Mouse (Mus musculus) forebrain, embryonic 14.5 days (tissue): Measurements from ENCODE around the gene Lrrc10b. TPM values are rescaled to one million over a fixed set of nuclear protein-coding genes. Genes with fewer than 3 reads are reported as not detected.

Experiments
- ATAC-seq: fragments of 200-750 bp; cut with Nextera tagmentation; 2 replicates; pipeline ENCODE4 v1.8.0; 2017; ENCODE audit warnings: mild to moderate bottlenecking, moderate library complexity
- DNase-seq: peaks from one replicate; pipeline ENCODE4 v3.0.0-alpha.2; 2015; ENCODE audit warnings: low spot score
- H3K27ac ChIP-seq: fragments of 300-500 bp; sonication (generic); 2 replicates; pipeline ENCODE4 v1.5.1; 2014; ENCODE audit warnings: low read depth, mild to moderate bottlenecking, control low read depth, low read length, moderate library complexity
- H3K27me3 ChIP-seq: fragments of 300-500 bp; sonication (generic); replicated peaks from 2 replicates; pipeline ENCODE4 v1.6.1; 2014; ENCODE audit warnings: low read length, control low read depth, mixed read lengths; ENCODE audit not compliant: control insufficient read depth, insufficient read depth
- H3K36me3 ChIP-seq: fragments of 300-500 bp; sonication (generic); 2 replicates; pipeline ENCODE4 v1.6.1; 2014; ENCODE audit warnings: low read length, control low read depth; ENCODE audit not compliant: control insufficient read depth, insufficient read depth
- H3K4me1 ChIP-seq: fragments of 300-500 bp; sonication (generic); 2 replicates; pipeline ENCODE4 v1.6.1; 2014; ENCODE audit warnings: antibody characterized with exemption, low read length, control low read depth; ENCODE audit not compliant: control insufficient read depth, insufficient read depth
- H3K4me2 ChIP-seq: fragments of 300-500 bp; sonication (generic); 2 replicates; pipeline ENCODE4 v1.6.1; 2014; ENCODE audit warnings: mild to moderate bottlenecking, control low read depth, low read length
- H3K4me3 ChIP-seq: fragments of 300-500 bp; sonication (generic); 2 replicates; pipeline ENCODE4 v1.5.1; 2014; ENCODE audit warnings: low read depth, low read length, control low read depth
- H3K9ac ChIP-seq: fragments of 300-500 bp; sonication (generic); 2 replicates; pipeline ENCODE4 v1.6.1; 2014; ENCODE audit warnings: mild to moderate bottlenecking, low read length, control low read depth, moderate library complexity
- H3K9me3 ChIP-seq: fragments of 300-500 bp; sonication (generic); replicated peaks from 2 replicates; pipeline ENCODE4 v1.6.1; 2016; ENCODE audit warnings: low read length, control low read depth, mixed read lengths; ENCODE audit not compliant: control insufficient read depth
- WGBS: fragments of 180-500 bp; shearing (Covaris S2); extraction: QIAGEN DNeasy Blood & Tissue Kit; methylation state at CpG from one replicate; pipeline ENCODE4 v1.1.7; 2014; 5-methylcytosine and 5-hydroxymethylcytosine counted together
- polyA plus RNA-seq: library from polyadenylated mRNA; unstranded; fragments of >200 nt; fragmentation: Nextera tagmentation; extraction: Ambion mirVana; gene quantifications from 2 replicates; pipeline ENCODE4 v1.2.1, GENCODE M21; 2014

The Lrrc10b gene
- 0.49 and 0.76 TPM in 2 replicates for polyA plus RNA-seq

DNA sequence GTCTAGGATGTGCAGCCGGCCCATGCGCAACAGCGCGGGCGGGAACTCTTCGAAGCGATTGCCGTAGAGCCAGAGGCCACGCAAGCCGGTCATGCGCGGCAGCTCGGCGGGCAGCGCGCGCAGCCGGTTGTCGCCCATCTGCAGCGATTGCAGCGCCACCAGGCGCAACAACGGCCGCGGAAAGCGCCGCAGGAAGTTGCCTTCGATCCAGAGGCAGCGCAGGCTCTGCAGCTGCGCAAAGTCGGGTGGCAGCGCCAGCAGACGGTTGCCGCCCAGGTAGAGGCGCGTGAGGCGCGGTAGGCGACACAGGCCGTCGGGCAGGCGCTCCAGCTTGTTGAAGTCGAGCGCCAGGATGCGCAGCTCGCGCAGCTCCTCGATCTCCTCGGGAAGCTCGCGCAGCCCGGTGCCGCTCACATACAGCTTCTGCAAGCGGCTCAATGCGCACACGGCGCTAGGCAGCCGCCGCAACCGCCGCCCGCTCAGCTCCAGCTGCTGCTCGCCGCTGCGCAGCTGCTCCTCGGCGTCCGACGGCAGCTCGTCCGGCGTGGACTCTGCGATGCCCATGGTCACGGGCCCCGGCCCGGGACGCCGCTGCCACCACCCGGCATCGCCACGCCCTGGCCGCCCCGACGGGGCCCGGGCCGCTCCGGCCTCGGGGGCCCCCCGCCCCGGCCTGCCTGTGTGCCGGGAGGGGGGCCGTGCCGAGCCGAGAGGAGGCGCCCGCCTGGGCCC lies at the start of gene Lrrc10b:
Gene Lrrc10b, minus strand, starts transcription at position 722 of the 732 bp plus-strand sequence.
- Histone ChIP-seq H3K9me3 (no peaks in the 10 kb centered on the region), H3K4me2 (peak within 1 kb of the TSS; percentile 82), H3K27me3 (peaks cover 44% of the 10 kb centered on the region), H3K27ac (peak within 1 kb of the TSS; percentile 33; the same call in 1 of the 2 replicates), H3K4me3 (peak within 1 kb of the TSS; percentile 47), H3K9ac (peak within 1 kb of the TSS; percentile 46), H3K4me1 (peaks cover 11% of the 10 kb centered on the region; the same call in 1 of the 2 replicates), H3K36me3 (no peaks in the 10 kb centered on the region)
- ATAC-seq = peak; percentile 71
- WGBS = 0% methylated on average over 66 of the region's 96 CpGs
- DNase-seq = peak; percentile 85

GRCm38 (mm10) chr19:10502571-10502970 lies 45.3 kb upstream of the Lrrc10b start:
- peaks cover 58% of the 10 kb centered on the region for H3K36me3 ChIP-seq
- peak; percentile 77 for ATAC-seq
- no peaks in the 10 kb centered on the region for H3K9me3 ChIP-seq
- DNase-seq = peak; percentile 71
- 4% methylated on average over 4 of the region's 4 CpGs for WGBS
- no peaks in the 10 kb centered on the region for H3K27me3 ChIP-seq
- no peaks in the 10 kb centered on the region for H3K4me1 ChIP-seq
- no peak overlapping the region for H3K4me2 ChIP-seq
- no peak overlapping the region for H3K4me3 ChIP-seq
- H3K27ac ChIP-seq = no peak overlapping the region
- H3K9ac ChIP-seq = no peak overlapping the region

GRCm38 (mm10) chr19:10500581-10500980 lies 43.3 kb upstream of the Lrrc10b start:
- 94% methylated on average over 8 of the region's 8 CpGs for WGBS
- H3K27ac ChIP-seq = no peak overlapping the region
- no peaks in the 10 kb centered on the region for H3K27me3 ChIP-seq
- no peak for DNase-seq
- H3K4me1 ChIP-seq = no peaks in the 10 kb centered on the region
- no peak overlapping the region for H3K9ac ChIP-seq
- peaks cover 45% of the 10 kb centered on the region for H3K36me3 ChIP-seq
- no peak overlapping the region for H3K4me2 ChIP-seq
- no peak overlapping the region for H3K4me3 ChIP-seq
- ATAC-seq = no peak
- no peaks in the 10 kb centered on the region for H3K9me3 ChIP-seq

DNA sequence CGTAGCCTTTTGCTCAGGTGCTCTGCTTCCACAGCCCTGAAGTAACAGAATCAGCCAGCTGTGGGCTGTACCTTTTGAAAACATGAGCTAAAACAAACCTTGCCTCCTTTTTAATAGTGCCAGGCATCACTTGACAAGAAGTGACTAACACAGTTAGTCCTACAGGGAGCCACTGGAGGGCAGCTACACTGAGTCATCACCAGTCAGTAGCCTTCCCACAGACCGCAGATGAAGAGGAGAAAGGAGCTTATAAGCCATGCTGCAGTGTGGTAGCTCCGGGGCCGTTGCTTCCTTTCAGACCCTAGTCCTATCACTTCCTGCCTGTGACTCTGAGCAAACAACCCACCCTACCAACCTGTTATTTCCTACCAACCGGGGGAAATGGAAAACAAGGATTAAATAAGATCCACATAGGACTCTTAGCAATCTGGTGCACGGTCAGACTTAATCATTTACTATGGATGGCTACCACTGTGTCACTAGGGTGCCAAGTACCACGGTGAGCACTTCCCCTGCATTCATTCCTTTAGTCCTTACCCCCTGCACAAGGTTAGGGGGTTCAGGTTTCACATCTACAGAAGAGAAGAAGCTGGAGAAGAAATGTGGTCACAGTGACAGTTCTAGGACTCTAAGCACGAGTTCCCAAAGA lies 40.4 kb upstream of the Lrrc10b start:
- H3K4me1 ChIP-seq = no peaks in the 10 kb centered on the region
- H3K36me3 ChIP-seq = peaks cover 29% of the 10 kb centered on the region
- no peak overlapping the region for H3K27ac ChIP-seq
- ATAC-seq = no peak
- no peak overlapping the region for H3K4me2 ChIP-seq
- H3K9me3 ChIP-seq = no peaks in the 10 kb centered on the region
- no peaks in the 10 kb centered on the region for H3K27me3 ChIP-seq
- H3K4me3 ChIP-seq = no peak overlapping the region
- DNase-seq = no peak
- 69% methylated on average over 8 of the region's 8 CpGs for WGBS
- H3K9ac ChIP-seq = no peak overlapping the region

GRCm38 (mm10) chr19:10496976-10497375 lies 39.7 kb upstream of the Lrrc10b start:
- no peaks in the 10 kb centered on the region for H3K9me3 ChIP-seq
- DNase-seq (no peak), ATAC-seq (no peak)
- 53% methylated on average over 2 of the region's 2 CpGs for WGBS
- H3K36me3 ChIP-seq = peaks cover 28% of the 10 kb centered on the region
- H3K4me1 ChIP-seq = no peaks in the 10 kb centered on the region
- no peak overlapping the region for H3K9ac ChIP-seq
- no peak overlapping the region for H3K4me3 ChIP-seq
- no peaks in the 10 kb centered on the region for H3K27me3 ChIP-seq
- H3K27ac ChIP-seq = no peak overlapping the region
- no peak overlapping the region for H3K4me2 ChIP-seq

- Histone ChIP-seq H3K36me3 (peaks cover 15% of the 10 kb centered on the region), H3K27ac (no peak overlapping the region), H3K4me2 (no peak overlapping the region), H3K9me3 (no peaks in the 10 kb centered on the region), H3K9ac (no peak overlapping the region), H3K4me3 (no peak overlapping the region), H3K27me3 (no peaks in the 10 kb centered on the region), H3K4me1 (no peaks in the 10 kb centered on the region)
- no peak for ATAC-seq
- 88% methylated on average over 1 of the region's 1 CpGs for WGBS
- DNase-seq = no peak
These were observed 38.4 kb upstream of the Lrrc10b start for GRCm38 (mm10) chr19:10495670-10496069.

DNA sequence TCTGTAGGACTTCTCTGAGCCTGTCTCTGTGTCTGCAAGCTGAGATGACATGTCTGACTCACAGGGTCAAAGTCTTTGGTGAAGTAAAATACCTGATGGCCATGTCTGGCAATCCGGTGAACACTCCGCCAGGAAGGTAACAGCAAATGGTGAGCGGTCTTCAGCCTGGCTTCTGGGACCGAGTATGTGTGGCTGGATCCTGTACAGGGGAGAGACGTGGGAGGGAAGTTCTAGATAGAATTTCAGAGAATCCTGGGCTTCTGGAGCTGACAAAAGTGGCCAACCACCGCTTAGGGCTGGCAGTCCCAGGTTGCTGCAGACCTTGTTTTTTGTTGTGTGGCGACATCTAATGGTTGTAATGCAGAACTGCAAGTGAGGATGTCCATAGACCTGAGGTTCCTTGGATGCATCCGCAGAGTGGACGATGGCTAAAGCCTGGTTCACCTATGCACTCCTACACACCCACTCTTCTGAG lies 29.0 kb upstream of the Lrrc10b start:
- Histone ChIP-seq H3K27me3 (no peaks in the 10 kb centered on the region), H3K4me2 (no peak overlapping the region), H3K36me3 (no peaks in the 10 kb centered on the region), H3K9ac (no peak overlapping the region), H3K4me1 (no peaks in the 10 kb centered on the region), H3K27ac (no peak overlapping the region), H3K4me3 (no peak overlapping the region), H3K9me3 (no peaks in the 10 kb centered on the region)
- DNase-seq = peak; percentile 87
- peak; percentile 83 for ATAC-seq
- WGBS = 25% methylated on average over 9 of the region's 9 CpGs

GRCm38 (mm10) chr19:10482703-10483102 lies 25.4 kb upstream of the Lrrc10b start, which contains the start of gene Ppp1r32:
Ppp1r32 (minus strand) TSS chr19:10482928.
- no peak within 1 kb of the TSS for H3K4me3 ChIP-seq

GRCm38 (mm10) chr19:10479541-10479940 lies 22.3 kb upstream of the Lrrc10b start:
- Histone ChIP-seq H3K36me3 (no peaks in the 10 kb centered on the region), H3K9me3 (no peaks in the 10 kb centered on the region), H3K27me3 (no peaks in the 10 kb centered on the region), H3K9ac (no peak overlapping the region), H3K27ac (no peak overlapping the region), H3K4me3 (no peak overlapping the region), H3K4me1 (no peaks in the 10 kb centered on the region), H3K4me2 (no peak overlapping the region)
- DNase-seq (no peak), ATAC-seq (no peak)
- 69% methylated on average over 4 of the region's 4 CpGs for WGBS

More at GRCm38 (mm10) chr19:10482703-10483102, 25.4 kb upstream of the Lrrc10b start, which contains the start of gene Ppp1r32:
- Histone ChIP-seq H3K4me2 (no peak within 1 kb of the TSS), H3K9me3 (no peaks in the 10 kb centered on the region), H3K27me3 (no peaks in the 10 kb centered on the region), H3K36me3 (no peaks in the 10 kb centered on the region), H3K9ac (no peak within 1 kb of the TSS), H3K27ac (no peak within 1 kb of the TSS), H3K4me1 (no peaks in the 10 kb centered on the region)
- WGBS = 24% methylated on average over 6 of the region's 6 CpGs
- peak; percentile 74 for DNase-seq
- peak; percentile 67 for ATAC-seq
